Mouse (Mus musculus) adrenal gland, postnatal 25 days (tissue): ENCODE measurements around the gene Adamts5. TPM values are rescaled to one million over a fixed set of nuclear protein-coding genes. Genes with fewer than 3 reads are reported as not detected.

Experiments used
- DNase-seq: peaks from one replicate; pipeline ENCODE4 v3.0.0; 2021; ENCODE audit warnings: mixed read lengths
- total RNA-seq: library from RNA; stranded (reverse); gene quantifications from 2 replicates; pipeline ENCODE4 v1.2.3, GENCODE M21; 2021

Gene Adamts5
- total RNA-seq, 1 experiment from 2014 or later, result 9.1 TPM

DNA sequence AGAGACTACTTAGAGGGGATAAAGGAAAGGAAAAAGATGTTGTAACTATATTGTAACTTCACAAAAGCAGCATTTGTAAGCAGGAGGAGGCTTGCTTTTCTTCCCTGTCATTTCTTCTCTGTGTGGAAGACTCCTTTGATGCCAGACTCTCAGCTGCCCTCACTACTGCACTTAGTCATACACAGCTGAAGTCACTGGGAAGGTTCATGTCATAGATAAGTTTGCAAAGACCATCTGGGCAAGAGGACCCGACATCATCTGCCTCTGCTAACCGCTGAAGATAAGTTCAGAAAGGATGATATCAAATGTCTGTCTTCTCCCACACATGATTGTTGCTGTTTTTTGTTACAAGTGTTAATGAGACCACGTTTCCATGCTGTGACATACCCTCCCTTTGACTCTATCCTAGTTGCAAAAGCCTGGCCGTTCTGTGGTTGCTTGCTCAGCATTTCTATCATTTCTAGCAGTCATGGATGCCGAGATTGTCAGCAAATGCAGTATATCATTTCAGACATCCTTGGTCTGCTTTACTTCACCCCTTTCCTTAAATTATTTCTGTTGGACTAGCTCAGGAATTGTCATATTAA is 79.2 kb downstream of the Adamts5 start:
- no peak for DNase-seq

GRCm38 (mm10) chr16:85819808-85820458 is 81.7 kb downstream of the Adamts5 start:
- DNase-seq, result no peak

GRCm38 (mm10) chr16:85814116-85814515 is 87.5 kb downstream of the Adamts5 start:
- no peak for DNase-seq

GRCm38 (mm10) chr16:85807626-85808025 is 94.0 kb downstream of the Adamts5 start:
- DNase-seq, result peak; percentile 52

DNA sequence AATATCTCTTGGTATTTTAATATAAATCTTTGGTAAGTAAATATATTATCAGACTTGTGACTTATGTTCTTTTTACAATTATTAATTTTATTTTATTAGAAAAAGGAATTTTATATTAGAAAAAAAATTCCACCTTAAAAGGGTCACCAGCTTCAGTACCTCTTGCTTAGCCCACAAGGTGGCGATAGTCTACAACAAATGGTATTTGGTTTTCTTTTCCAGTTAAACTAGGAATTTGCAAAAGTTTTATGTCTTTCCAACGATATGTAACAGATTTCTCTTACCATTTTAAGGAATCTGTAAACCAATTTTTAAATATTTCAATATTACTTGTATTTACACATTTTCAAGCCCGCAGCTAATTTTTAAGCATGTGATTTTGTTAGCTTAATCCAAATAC is 94.6 kb downstream of the Adamts5 start:
- DNase-seq, result peak; percentile 25

Other genes starting within 250 kb of the Adamts5 start
- gene Adamts1, start 98.7 kb downstream of the Adamts5 start, total RNA-seq, result 13.8 and 16.4 TPM in 2 replicates